Mouse (Mus musculus) CH12.LX (cell line): ENCODE data around the gene Klhdc7a. TPM values are rescaled to one million over a fixed set of nuclear protein-coding genes. Genes with fewer than 3 reads are reported as not detected.

ENCODE experiments used
- DNase-seq: peaks from one replicate; pipeline ENCODE4 v3.0.0-alpha.2; 2013; ENCODE audit errors: extremely low read depth
- H3K27ac ChIP-seq: 2 replicates; pipeline ENCODE4 v1.5.1; 2012; ENCODE audit warnings: low read depth, mild to moderate bottlenecking, control low read depth, moderate library complexity; ENCODE audit not compliant: insufficient read depth
- H3K27me3 ChIP-seq: replicated peaks from 2 replicates; pipeline ENCODE3; 2012; ENCODE audit warnings: inconsistent platforms
- H3K36me3 ChIP-seq, 2 experiments: replicated peaks in 1 of 2; 2 replicates each; pipeline versions ENCODE3 to v1.6.1; 2012; ENCODE audit warnings: inconsistent platforms in 1 of 2, low read length in 1 of 2, mild to moderate bottlenecking in 1 of 2, mixed read lengths in 1 of 2, moderate library complexity in 1 of 2; ENCODE audit not compliant: control insufficient read depth in 1 of 2, insufficient read depth in 1 of 2
- H3K4me1 ChIP-seq, 2 experiments: 2 replicates each; pipeline ENCODE4 v1.6.1; 2012; ENCODE audit warnings: inconsistent platforms in 1 of 2, moderate library complexity in 1 of 2; ENCODE audit not compliant: insufficient read depth in 2 of 2, control insufficient read depth in 1 of 2
- H3K4me2 ChIP-seq: 2 replicates; pipeline ENCODE4 v1.6.1; 2012; ENCODE audit warnings: low read depth, mild to moderate bottlenecking, control low read depth; ENCODE audit not compliant: poor library complexity, insufficient read depth, severe bottlenecking
- H3K4me3 ChIP-seq, 3 experiments: fragments of 150-350 bp in 1 of 3; sonication (generic) in 1 of 3; replicated peaks in 1 of 3; 2 replicates each; pipeline versions ENCODE3 to v1.5.1; 2011 to 2012; ENCODE audit warnings: low read depth in 2 of 3, low read length in 2 of 3, mild to moderate bottlenecking in 2 of 3, moderate library complexity in 2 of 3, control low read depth in 1 of 3, improper control_type of control experiment in 1 of 3, inconsistent platforms in 1 of 3, mixed read lengths in 1 of 3; ENCODE audit not compliant: poor library complexity in 1 of 3
- H3K79me2 ChIP-seq: replicated peaks from 2 replicates; pipeline ENCODE4 v1.6.1; 2012; ENCODE audit warnings: mild to moderate bottlenecking, moderate library complexity; ENCODE audit not compliant: control insufficient read depth, poor library complexity, insufficient read depth, severe bottlenecking; ENCODE audit errors: extremely low read depth
- H3K9ac ChIP-seq: 2 replicates; pipeline ENCODE4 v1.6.1; 2012; ENCODE audit warnings: low read depth, mild to moderate bottlenecking, control low read depth, moderate library complexity; ENCODE audit not compliant: insufficient read depth
- H3K9me3 ChIP-seq: replicated peaks from 2 replicates; pipeline ENCODE3; 2012; ENCODE audit warnings: low read length, inconsistent platforms, mixed read lengths
- BHLHE40 ChIP-seq: IDR thresholded peaks from 2 replicates; pipeline ENCODE4 v1.6.1; 2011; ENCODE audit warnings: mild to moderate bottlenecking, low read depth, low read length, improper control_type of control experiment
- CHD1 ChIP-seq: IDR thresholded peaks from 2 replicates; pipeline ENCODE4 v1.6.1; 2012; ENCODE audit warnings: low read depth, low read length, improper control_type of control experiment, inconsistent platforms
- E2F4 ChIP-seq: IDR thresholded peaks from 2 replicates; pipeline ENCODE4 v1.6.1; 2011; ENCODE audit warnings: low read depth, low read length, improper control_type of control experiment; ENCODE audit not compliant: insufficient replicate concordance
- ELF1 ChIP-seq: IDR thresholded peaks from 2 replicates; pipeline ENCODE4 v1.6.1; 2014; ENCODE audit warnings: low read depth, mild to moderate bottlenecking, inconsistent platforms, low read length, improper control_type of control experiment
- ETS1 ChIP-seq: conservative IDR thresholded peaks from 2 replicates; pipeline ENCODE4 v1.6.1; 2012; ENCODE audit warnings: low read depth, mild to moderate bottlenecking, inconsistent platforms, low read length, improper control_type of control experiment, moderate library complexity
- GABPA ChIP-seq: IDR thresholded peaks from 2 replicates; pipeline ENCODE4 v1.6.1; 2012; ENCODE audit warnings: low read depth, low read length, improper control_type of control experiment, inconsistent platforms; ENCODE audit not compliant: insufficient replicate concordance
- HCFC1 ChIP-seq: IDR thresholded peaks from 2 replicates; pipeline ENCODE4 v1.6.1; 2012; ENCODE audit warnings: low read depth, mild to moderate bottlenecking, inconsistent platforms, low read length, improper control_type of control experiment
- IRF4 ChIP-seq: IDR thresholded peaks from 2 replicates; pipeline ENCODE4 v1.6.1; 2014; ENCODE audit warnings: low read depth, mild to moderate bottlenecking, inconsistent platforms, low read length, improper control_type of control experiment
- JUND ChIP-seq: conservative IDR thresholded peaks from 2 replicates; pipeline ENCODE4 v1.6.1; 2011; ENCODE audit warnings: low read depth, low read length, improper control_type of control experiment
- KAT2A ChIP-seq: IDR thresholded peaks from 2 replicates; pipeline ENCODE4 v1.6.1; 2012; ENCODE audit warnings: low read length, improper control_type of control experiment, inconsistent platforms; ENCODE audit not compliant: insufficient replicate concordance
- MAFK ChIP-seq: IDR thresholded peaks from 2 replicates; pipeline ENCODE4 v1.6.1; 2011; ENCODE audit warnings: low read length, improper control_type of control experiment; ENCODE audit not compliant: insufficient replicate concordance
- MEF2A ChIP-seq: IDR thresholded peaks from 2 replicates; pipeline ENCODE4 v1.6.1; 2014; ENCODE audit warnings: low read depth, mild to moderate bottlenecking, inconsistent platforms, low read length, improper control_type of control experiment, borderline replicate concordance
- MXI1 ChIP-seq: IDR thresholded peaks from 2 replicates; pipeline ENCODE4 v1.6.1; 2011; ENCODE audit warnings: mild to moderate bottlenecking, low read depth, low read length, improper control_type of control experiment
- MYC ChIP-seq: IDR thresholded peaks from 2 replicates; pipeline ENCODE4 v1.6.1; 2011; ENCODE audit warnings: low read depth, mild to moderate bottlenecking, improper control_type of control experiment, low read length
- NELFE ChIP-seq: IDR thresholded peaks from 2 replicates; pipeline ENCODE4 v1.6.1; 2011; ENCODE audit warnings: low read depth, low read length, improper control_type of control experiment
- NRF1 ChIP-seq: IDR thresholded peaks from 2 replicates; pipeline ENCODE4 v1.6.1; 2014; ENCODE audit warnings: low read depth, mild to moderate bottlenecking, inconsistent platforms, low read length, improper control_type of control experiment, moderate library complexity
- PAX5 ChIP-seq: IDR thresholded peaks from 2 replicates; pipeline ENCODE4 v1.6.1; 2012; ENCODE audit warnings: low read length, inconsistent platforms, mixed read lengths
- POLR2A ChIP-seq: IDR thresholded peaks from 2 replicates; pipeline ENCODE4 v1.6.1; 2011; ENCODE audit warnings: low read depth, mild to moderate bottlenecking, improper control_type of control experiment, low read length
- RAD21 ChIP-seq: IDR thresholded peaks from 2 replicates; pipeline ENCODE4 v1.6.1; 2011; ENCODE audit warnings: low read depth, mild to moderate bottlenecking, low read length, improper control_type of control experiment, moderate library complexity
- RCOR1 ChIP-seq: conservative IDR thresholded peaks from 2 replicates; pipeline ENCODE4 v1.6.1; 2012; ENCODE audit warnings: low read depth, mild to moderate bottlenecking, inconsistent platforms, low read length, improper control_type of control experiment
- SIN3A ChIP-seq: IDR thresholded peaks from 2 replicates; pipeline ENCODE4 v1.6.1; 2012; ENCODE audit warnings: low read length, improper control_type of control experiment, inconsistent platforms
- SMC3 ChIP-seq: IDR thresholded peaks from 2 replicates; pipeline ENCODE4 v1.6.1; 2011; ENCODE audit warnings: low read depth, low read length, improper control_type of control experiment
- TBP ChIP-seq: conservative IDR thresholded peaks from 2 replicates; pipeline ENCODE4 v1.6.1; 2011; ENCODE audit warnings: low read depth, low read length, improper control_type of control experiment
- TCF12 ChIP-seq: IDR thresholded peaks from 2 replicates; pipeline ENCODE4 v1.6.1; 2014; ENCODE audit warnings: low read depth, mild to moderate bottlenecking, inconsistent platforms, low read length, improper control_type of control experiment
- UBTF ChIP-seq: IDR thresholded peaks from 2 replicates; pipeline ENCODE4 v1.6.1; 2012; ENCODE audit warnings: low read depth, mild to moderate bottlenecking, inconsistent platforms, low read length, improper control_type of control experiment, moderate library complexity
- ZC3H11A ChIP-seq: IDR thresholded peaks from 2 replicates; pipeline ENCODE4 v1.6.1; 2012; ENCODE audit warnings: low read depth, mild to moderate bottlenecking, inconsistent platforms, low read length, improper control_type of control experiment
- ZKSCAN1 ChIP-seq: IDR thresholded peaks from 2 replicates; pipeline ENCODE4 v1.6.1; 2012; ENCODE audit warnings: low read depth, inconsistent platforms, low read length, improper control_type of control experiment, borderline replicate concordance
- ZNF384 ChIP-seq: IDR thresholded peaks from 2 replicates; pipeline ENCODE4 v1.6.1; 2012; ENCODE audit warnings: low read depth, low read length, improper control_type of control experiment, inconsistent platforms
- dilution Hi-C: fragments of 300-500 bp; cut with MboI; formaldehyde crosslinking; loops from 2 replicates; pipeline ENCODE4 v1.14.3; 2020; ENCODE audit warnings: low sequenced_read_pairs; ENCODE audit not compliant: extremely low pct_unique_long_range_greater_than_20kb, extremely low pct_ligation_motif_present
- in situ Hi-C: fragments of 300-500 bp; cut with MboI; formaldehyde crosslinking; loops from 3 replicates; pipeline ENCODE4 v1.14.3; 2019; ENCODE audit warnings: low sequenced_read_pairs, low pct_ligation_motif_present, low pct_unique_long_range_greater_than_20kb, mixed read lengths
- polyA plus RNA-seq: library from polyadenylated mRNA; unstranded; fragments of >175 nt; gene quantifications from 2 replicates; pipeline ENCODE4 v1.2.1, GENCODE M21; 2012; ENCODE audit warnings: low read depth; ENCODE audit not compliant: insufficient read length
- total RNA-seq, 2 experiments: library from RNA; depleted of rRNA; stranded (reverse); fragments of 300-350 nt in 1 of 2; fragments of >200 nt in 1 of 2; gene quantifications; 2 replicates each; pipeline ENCODE4 v1.2.3; 2012 to 2014

Gene Klhdc7a
- total and polyA plus RNA-seq, 3 experiments, result not detected

- no peaks in the 10 kb centered on the region for H3K79me2 ChIP-seq
- no peak for TF ChIP-seq GABPA
- TF ChIP-seq ETS1, result no peak
- TF ChIP-seq MXI1, result no peak
- no peak for TF ChIP-seq ZNF384
- no peak for TF ChIP-seq HCFC1
- TF ChIP-seq CHD1, result no peak
- no peak for TF ChIP-seq BHLHE40
- no peak for TF ChIP-seq ELF1
- TF ChIP-seq PAX5, result no peak
- no peak for TF ChIP-seq ZC3H11A
- no peak for TF ChIP-seq MAFK
- no peak for TF ChIP-seq MEF2A
- no peak for TF ChIP-seq IRF4
- TF ChIP-seq RAD21, result no peak
- no peak for TF ChIP-seq RCOR1
- TF ChIP-seq SMC3, result no peak
- TF ChIP-seq ZKSCAN1, result no peak
- no peaks in the 10 kb centered on the region for H3K36me3 ChIP-seq
- peaks cover 56% of the 10 kb centered on the region for H3K9me3 ChIP-seq
- DNase-seq, result peak; percentile 1
- no peak overlapping the region for H3K9ac ChIP-seq
- no peak overlapping the region for H3K27ac ChIP-seq
- in situ Hi-C loops, result no loop called here
- H3K4me2 ChIP-seq, result no peak overlapping the region
- H3K4me3 ChIP-seq, result no peak overlapping the region
- H3K4me1 ChIP-seq, result no peaks in the 10 kb centered on the region
- H3K27me3 ChIP-seq, result no peaks in the 10 kb centered on the region
- dilution Hi-C loops, result no loop called here
Measured at GRCm38 (mm10) chr4:139986913-139987312, 19.1 kb upstream of the Klhdc7a start.

GRCm38 (mm10) chr4:139978716-139979115 is 10.9 kb upstream of the Klhdc7a start:
- dilution Hi-C loops, result no loop called here
- H3K9ac ChIP-seq, result no peak overlapping the region
- no peak for TF ChIP-seq IRF4
- TF ChIP-seq ELF1, result no peak
- TF ChIP-seq PAX5, result no peak
- no peak for TF ChIP-seq BHLHE40
- TF ChIP-seq E2F4, result no peak
- no peak for TF ChIP-seq KAT2A
- TF ChIP-seq SIN3A, result no peak
- no peak for TF ChIP-seq NELFE
- no peak for TF ChIP-seq NRF1
- no peak for TF ChIP-seq ZC3H11A
- TF ChIP-seq UBTF, result no peak
- TF ChIP-seq MYC, result no peak
- TF ChIP-seq JUND, result no peak
- TF ChIP-seq ETS1, result no peak
- TF ChIP-seq MEF2A, result no peak
- TF ChIP-seq HCFC1, result no peak
- no peak for TF ChIP-seq TCF12
- no peak for TF ChIP-seq TBP
- TF ChIP-seq POLR2A, result no peak
- H3K36me3 ChIP-seq, result no peaks in the 10 kb centered on the region
- H3K4me3 ChIP-seq, result no peak overlapping the region
- no peaks in the 10 kb centered on the region for H3K4me1 ChIP-seq
- peaks cover 48% of the 10 kb centered on the region for H3K9me3 ChIP-seq
- H3K27me3 ChIP-seq, result no peaks in the 10 kb centered on the region
- DNase-seq, result no peak
- no peaks in the 10 kb centered on the region for H3K79me2 ChIP-seq
- in situ Hi-C loops, result no loop called here
- no peak overlapping the region for H3K4me2 ChIP-seq
- no peak overlapping the region for H3K27ac ChIP-seq
